Mouse (Mus musculus) embryonic fibroblast, embryonic 13.5 days (primary cell): ENCODE measurements around the gene 9330182O14Rik.

ENCODE experiments used
- CTCF ChIP-seq: IDR thresholded peaks from 2 replicates; pipeline ENCODE4 v1.5.1; 2011; ENCODE audit warnings: mild to moderate bottlenecking, control low read depth, low read length, moderate library complexity, borderline replicate concordance; ENCODE audit not compliant: insufficient read depth
- POLR2A ChIP-seq: IDR thresholded peaks from 2 replicates; pipeline ENCODE4 v1.6.1; 2011; ENCODE audit warnings: low read depth, mild to moderate bottlenecking, control low read depth, low read length, moderate library complexity

DNA sequence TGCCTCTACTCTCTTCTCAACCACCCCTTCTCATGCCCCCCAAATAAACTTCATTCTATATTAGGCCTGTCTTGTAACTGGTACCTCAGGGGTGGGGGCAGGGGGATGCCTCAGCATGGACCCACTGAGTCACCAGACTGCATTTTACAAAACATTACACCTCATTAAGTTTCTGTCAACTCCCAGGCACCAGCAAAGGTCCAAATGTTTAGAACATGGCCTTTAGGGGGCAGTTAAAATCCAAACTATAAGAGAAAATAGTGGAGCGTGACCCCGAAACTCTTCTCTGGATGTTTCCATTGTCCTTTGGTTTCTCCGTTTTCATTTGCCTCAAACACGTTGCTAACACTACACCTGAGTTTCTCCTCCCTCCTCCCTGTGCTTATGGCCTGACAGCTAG is 1.8 kb upstream of the 9330182O14Rik start:
- no peak for TF ChIP-seq CTCF
- TF ChIP-seq POLR2A = no peak
